Mouse (Mus musculus) kidney, postnatal 0 days (tissue): ENCODE measurements around the gene Ereg. TPM values are rescaled to one million over a fixed set of nuclear protein-coding genes. Genes with fewer than 3 reads are reported as not detected.

Experiments
- ATAC-seq: fragments of 200-750 bp; cut with Nextera tagmentation; replicated peaks from 2 replicates; pipeline ENCODE4 v1.8.0; 2017; ENCODE audit warnings: low read depth, moderate number of reproducible peaks, moderate TSS enrichment, moderate library complexity; ENCODE audit not compliant: low FRiP score
- DNase-seq: peaks from one replicate; pipeline ENCODE4 v3.0.0-alpha.2; 2016; ENCODE audit warnings: low spot score
- H3K27ac ChIP-seq: fragments of 300-500 bp; sonication (generic); 2 replicates; pipeline ENCODE4 v1.5.1; 2014; ENCODE audit warnings: mild to moderate bottlenecking
- H3K27me3 ChIP-seq: fragments of 300-500 bp; sonication (generic); 2 replicates; pipeline ENCODE4 v1.6.1; 2014; ENCODE audit warnings: low read length, mixed read lengths; ENCODE audit not compliant: insufficient read depth
- H3K36me3 ChIP-seq: fragments of 300-500 bp; sonication (generic); 2 replicates; pipeline ENCODE4 v1.6.1; 2014; ENCODE audit warnings: low read length, mixed read lengths; ENCODE audit not compliant: insufficient read depth
- H3K4me1 ChIP-seq: fragments of 300-500 bp; sonication (generic); replicated peaks from 2 replicates; pipeline ENCODE4 v1.6.1; 2014; ENCODE audit warnings: antibody characterized with exemption, low read length, mixed read lengths; ENCODE audit not compliant: insufficient read depth
- H3K4me2 ChIP-seq: fragments of 300-500 bp; sonication (generic); 2 replicates; pipeline ENCODE4 v1.6.1; 2014; ENCODE audit warnings: mild to moderate bottlenecking, low read length, moderate library complexity, mixed read lengths
- H3K4me3 ChIP-seq: fragments of 300-500 bp; sonication (generic); replicated peaks from 2 replicates; pipeline ENCODE4 v1.5.1; 2014; ENCODE audit warnings: low read depth, low read length
- H3K9ac ChIP-seq: fragments of 300-500 bp; sonication (generic); 2 replicates; pipeline ENCODE4 v1.6.1; 2014; ENCODE audit warnings: low read depth, low read length
- H3K9me3 ChIP-seq: fragments of 300-500 bp; sonication (generic); replicated peaks from 2 replicates; pipeline ENCODE4 v1.6.1; 2016; ENCODE audit warnings: low read length, inconsistent platforms, mixed read lengths
- CTCF ChIP-seq: IDR thresholded peaks from 2 replicates; pipeline ENCODE4 v1.5.1; 2016; ENCODE audit warnings: antibody characterized with exemption, low read depth, mild to moderate bottlenecking, moderate library complexity
- WGBS: fragments of 180-500 bp; shearing (Covaris S2); extraction: QIAGEN DNeasy Blood & Tissue Kit; methylation state at CpG from one replicate; pipeline ENCODE4 v1.1.7; 2014; 5-methylcytosine and 5-hydroxymethylcytosine counted together
- polyA plus RNA-seq: library from polyadenylated mRNA; unstranded; fragments of >200 nt; fragmentation: Nextera tagmentation; extraction: Ambion mirVana; gene quantifications from 2 replicates; pipeline ENCODE4 v1.2.1, GENCODE M21; 2015

The Ereg gene
- polyA plus RNA-seq, 1 experiment from 2014 or later = not detected

- Histone ChIP-seq H3K36me3 (no peaks in the 10 kb centered on the region), H3K27me3 (peaks cover 3% of the 10 kb centered on the region; the same call in 1 of the 2 replicates), H3K4me2 (no peak overlapping the region), H3K9ac (no peak overlapping the region), H3K4me3 (no peak overlapping the region), H3K4me1 (no peaks in the 10 kb centered on the region), H3K27ac (no peak overlapping the region), H3K9me3 (no peaks in the 10 kb centered on the region)
- 57% methylated on average over 13 of the region's 13 CpGs for WGBS
- TF ChIP-seq CTCF = no peak
- ATAC-seq (no peak), DNase-seq (no peak)
Observed at GRCm38 (mm10) chr5:91140896-91141448, 66.5 kb downstream of the Ereg start.

Other genes starting within 250 kb of the Ereg start
- gene Cxcl1, start 183.4 kb upstream of the Ereg start, polyA plus RNA-seq = 1.0 and 1.3 TPM in 2 replicates
- 0.17 TPM in 1 of 2 replicates, not detected in the other for gene Cxcl2, start 170.8 kb upstream of the Ereg start, polyA plus RNA-seq
- 74.1 and 90.5 TPM in 2 replicates for gene Mthfd2l, start 143.5 kb upstream of the Ereg start, polyA plus RNA-seq
- gene Epgn, start 47.2 kb upstream of the Ereg start, polyA plus RNA-seq = 0.10 and 0.11 TPM in 2 replicates
- gene Areg, start 65.0 kb downstream of the Ereg start, polyA plus RNA-seq = 0.14 and 0.34 TPM in 2 replicates